Mouse (Mus musculus) retina, adult 2 months (tissue): ENCODE data around the gene Comp.

ENCODE experiments used
- DNase-seq: peaks from one replicate; pipeline ENCODE4 v3.0.0-alpha.2; 2012; ENCODE audit warnings: low read depth, low spot score

Comp gene

DNA sequence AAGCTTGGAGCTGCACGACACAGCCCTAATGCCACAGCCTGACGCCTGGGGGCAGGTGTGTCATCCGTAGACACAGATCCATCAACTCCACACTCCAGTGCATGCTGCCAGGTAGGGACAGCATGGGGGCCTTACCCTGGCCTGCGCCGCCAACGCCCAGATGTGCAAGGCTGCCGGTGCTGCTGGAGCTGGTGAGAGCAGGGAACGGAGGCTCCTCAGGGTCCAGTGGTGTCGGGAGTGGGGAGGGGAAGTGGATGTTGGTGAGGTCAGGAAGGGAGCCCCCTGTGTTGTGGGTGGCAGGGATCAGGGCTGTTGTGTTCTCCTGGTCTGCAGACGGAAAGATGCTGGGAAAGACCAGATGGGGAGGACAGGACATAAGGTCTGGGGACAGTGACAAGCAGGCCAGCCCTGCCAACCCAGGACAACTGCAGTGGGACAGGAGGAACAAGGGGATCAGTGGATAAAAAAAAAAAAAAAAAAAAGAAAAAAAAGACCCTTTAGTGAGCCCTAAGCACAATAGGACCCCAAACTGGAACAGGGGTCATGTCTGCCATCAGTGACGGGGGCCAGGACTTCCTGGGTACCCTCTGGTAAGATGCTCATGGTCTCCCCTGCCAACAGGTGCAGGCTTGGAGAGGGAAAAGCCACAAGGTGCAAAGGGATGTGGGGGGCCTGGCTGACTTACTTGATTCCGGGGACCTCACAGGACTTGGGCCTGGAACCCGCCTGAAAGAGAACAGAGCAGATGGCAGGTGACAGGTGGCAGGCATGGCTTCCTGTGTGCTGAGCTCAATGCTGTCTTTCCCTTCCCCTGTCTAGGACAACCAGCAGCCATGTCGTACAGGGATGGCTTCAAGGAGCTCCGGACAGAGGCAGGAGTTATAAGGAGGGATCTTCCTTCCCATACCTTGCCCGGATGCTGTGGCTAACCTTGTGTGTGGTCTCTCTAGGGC is 24.5 kb downstream of the Comp start:
- no peak for DNase-seq

DNA sequence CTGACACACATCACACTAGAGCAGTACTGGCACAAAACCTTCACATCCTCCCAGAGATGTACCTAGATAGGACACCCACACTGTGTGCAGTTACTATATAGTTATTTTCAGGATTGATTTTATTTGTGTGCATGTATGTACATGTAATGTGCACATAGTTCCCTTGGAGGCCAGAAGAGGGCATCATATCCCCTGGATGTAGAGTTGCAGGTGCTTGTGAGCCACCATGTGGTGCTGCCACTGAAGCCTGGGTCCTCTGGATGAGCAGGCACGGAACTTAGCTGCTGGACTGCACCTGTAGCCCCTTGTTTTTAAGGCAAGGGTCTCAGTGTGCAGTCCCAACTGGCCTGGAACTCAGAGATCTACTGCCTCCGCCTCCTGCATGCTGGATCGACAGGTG is 30.9 kb downstream of the Comp start:
- DNase-seq = no peak

DNA sequence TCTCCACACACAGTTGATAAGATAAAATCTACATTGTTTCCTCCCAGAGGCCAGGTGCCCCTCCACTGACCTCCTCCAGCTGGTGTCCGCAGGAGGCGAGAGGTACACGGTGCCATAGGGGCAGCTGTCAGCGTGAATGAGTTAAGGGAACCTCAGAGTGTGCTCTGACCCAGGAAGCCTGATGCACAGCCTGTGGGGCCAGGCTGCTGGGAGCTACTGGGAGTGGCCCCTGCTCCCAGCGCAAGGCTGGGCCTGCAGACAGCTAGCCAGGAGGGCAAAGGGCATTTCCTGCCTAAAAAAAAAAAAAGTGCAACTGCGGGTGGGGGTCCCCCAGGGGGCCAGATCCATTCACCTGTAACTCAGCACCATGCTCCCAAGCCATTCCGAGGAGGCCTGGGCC is 31.8 kb downstream of the Comp start:
- DNase-seq = no peak

DNA sequence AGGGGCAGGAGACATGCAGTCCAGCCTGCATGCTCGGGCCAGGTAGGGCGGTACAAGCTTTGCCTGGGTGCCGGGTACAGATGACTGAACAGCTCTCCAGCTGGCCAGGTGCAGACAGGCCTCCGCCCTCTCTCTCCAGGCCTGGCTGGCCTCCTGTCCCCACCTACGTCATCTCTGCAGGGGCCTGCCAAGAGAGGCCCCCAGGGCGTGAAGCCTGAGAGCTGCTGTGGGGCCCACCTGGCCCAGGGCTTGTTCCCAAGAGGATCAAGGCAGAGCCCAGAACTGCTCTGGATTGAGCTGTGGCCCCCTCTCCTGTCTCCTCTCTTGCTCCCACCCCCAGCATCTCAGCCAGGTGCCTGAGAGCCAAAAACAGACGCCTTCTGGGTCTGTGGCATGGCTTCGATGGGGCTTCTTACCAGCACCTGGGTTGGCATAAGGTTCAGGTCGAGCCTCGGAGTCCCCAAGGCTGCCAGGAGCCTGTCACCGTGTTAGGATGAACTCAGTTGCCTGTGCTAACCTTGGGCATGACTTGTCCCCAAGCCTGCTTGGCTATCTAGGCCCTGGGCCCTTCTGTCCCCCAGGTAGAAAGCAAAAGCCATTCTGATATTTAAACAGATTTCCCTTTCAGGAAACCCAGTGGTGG is 33.2 kb downstream of the Comp start:
- DNase-seq = no peak

DNA sequence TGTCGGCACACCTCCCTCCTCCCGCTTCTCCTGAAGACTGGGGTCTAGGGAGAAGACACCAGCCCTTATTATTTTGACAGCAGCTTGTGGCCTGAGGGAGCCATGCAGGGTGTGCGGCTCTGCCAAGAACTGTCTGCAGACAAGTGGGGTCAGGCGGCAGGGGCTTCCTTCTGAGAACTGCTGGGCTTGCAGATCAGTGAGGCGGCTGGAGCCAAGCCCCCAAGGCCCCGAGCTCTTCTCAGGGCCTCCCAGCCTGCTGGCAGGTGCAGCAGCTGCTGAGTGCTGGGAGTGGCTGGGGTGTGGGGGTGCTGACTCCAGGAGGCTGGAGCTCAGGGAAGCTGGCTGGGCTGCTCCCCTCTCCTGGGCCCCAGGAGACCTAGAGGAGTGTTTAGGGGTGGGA is 34.9 kb downstream of the Comp start:
- no peak for DNase-seq

DNA sequence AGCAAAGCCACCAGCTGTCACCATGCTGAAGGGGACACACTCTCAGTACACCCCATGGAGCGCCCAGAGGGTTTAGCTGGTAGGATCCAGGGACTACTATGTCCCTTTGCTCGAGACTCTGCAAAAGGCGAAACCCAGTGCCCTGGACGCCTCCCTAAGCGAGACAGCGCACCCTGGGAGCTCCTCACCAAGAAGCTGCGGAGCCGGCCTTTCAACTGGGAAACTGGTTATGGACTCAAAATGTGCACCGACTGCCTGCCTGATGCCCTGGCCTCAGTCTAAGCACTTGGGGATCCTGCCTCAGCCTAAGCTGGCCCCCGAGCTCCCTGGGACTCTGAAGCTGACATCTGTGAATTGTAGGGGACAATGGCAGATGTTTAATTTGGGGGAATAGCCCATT is 35.7 kb downstream of the Comp start:
- DNase-seq = no peak

DNA sequence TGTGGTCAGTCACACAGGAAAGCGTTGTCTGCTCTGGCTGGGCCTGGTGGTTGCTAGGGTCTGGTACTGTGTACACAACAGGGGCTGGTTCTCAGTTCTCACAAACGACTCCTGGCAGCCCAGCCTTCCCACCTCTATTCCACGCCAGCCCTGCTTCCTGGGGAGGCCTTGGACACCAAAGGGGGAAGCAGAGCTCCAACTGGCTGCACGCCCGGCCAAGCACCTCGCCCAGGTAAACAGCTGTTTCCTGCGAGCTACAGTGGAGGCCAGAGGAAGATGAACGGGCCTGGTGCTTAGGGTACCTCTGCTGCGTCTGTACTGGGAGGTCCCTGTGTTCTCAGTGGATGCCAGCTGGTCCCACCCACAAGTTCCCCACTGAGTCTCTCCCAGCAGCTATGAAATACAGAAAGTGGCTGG is 36.1 kb downstream of the Comp start:
- no peak for DNase-seq

DNA sequence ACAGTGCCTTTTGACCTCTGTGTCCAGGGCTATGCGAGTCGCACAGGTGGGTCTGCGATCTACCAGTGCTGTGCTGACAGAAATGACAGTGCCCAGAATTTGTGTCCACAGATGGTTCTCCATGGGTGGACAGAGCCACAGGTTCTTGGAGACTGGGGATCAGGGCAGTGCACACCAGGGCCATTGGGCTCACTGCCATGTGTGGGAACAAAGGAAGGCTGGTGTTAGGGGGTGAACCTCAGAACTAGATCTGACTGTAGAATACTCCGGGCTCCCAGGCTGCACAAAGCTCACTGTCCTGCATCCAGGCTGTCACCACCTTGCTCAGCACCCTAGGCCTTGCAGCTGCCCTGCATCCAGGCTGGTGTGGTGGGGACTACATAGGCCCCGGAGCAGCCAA is 36.9 kb downstream of the Comp start:
- DNase-seq = no peak

DNA sequence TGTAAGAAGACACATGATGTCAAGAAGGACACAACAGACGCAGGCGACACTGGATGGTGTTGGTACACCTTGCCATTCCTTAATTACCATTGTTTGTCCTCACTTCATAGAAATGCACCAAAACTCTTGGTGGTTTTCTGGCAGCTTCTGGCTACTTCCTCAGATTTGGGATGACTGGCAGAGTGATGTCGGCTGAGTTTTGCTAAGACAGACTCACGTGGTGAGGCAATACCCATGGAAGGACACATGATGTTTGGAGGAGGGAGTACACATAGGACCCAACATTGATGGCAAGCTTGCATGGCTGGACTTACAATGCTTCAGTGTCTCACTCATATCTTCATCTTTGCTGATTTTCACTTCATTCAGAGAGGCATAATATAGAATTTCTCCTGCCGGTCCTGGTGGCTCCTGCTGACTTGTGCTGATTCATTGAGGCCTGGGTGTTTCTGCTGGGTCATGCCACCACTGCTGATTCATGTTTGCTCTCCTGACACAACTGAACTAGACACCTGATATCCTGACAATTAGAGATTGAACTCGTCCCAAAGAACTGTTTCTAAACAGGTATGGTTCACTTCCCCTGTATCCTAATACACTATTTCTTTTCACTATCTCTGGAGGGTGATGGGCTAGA is 41.1 kb downstream of the Comp start:
- DNase-seq = no peak

DNA sequence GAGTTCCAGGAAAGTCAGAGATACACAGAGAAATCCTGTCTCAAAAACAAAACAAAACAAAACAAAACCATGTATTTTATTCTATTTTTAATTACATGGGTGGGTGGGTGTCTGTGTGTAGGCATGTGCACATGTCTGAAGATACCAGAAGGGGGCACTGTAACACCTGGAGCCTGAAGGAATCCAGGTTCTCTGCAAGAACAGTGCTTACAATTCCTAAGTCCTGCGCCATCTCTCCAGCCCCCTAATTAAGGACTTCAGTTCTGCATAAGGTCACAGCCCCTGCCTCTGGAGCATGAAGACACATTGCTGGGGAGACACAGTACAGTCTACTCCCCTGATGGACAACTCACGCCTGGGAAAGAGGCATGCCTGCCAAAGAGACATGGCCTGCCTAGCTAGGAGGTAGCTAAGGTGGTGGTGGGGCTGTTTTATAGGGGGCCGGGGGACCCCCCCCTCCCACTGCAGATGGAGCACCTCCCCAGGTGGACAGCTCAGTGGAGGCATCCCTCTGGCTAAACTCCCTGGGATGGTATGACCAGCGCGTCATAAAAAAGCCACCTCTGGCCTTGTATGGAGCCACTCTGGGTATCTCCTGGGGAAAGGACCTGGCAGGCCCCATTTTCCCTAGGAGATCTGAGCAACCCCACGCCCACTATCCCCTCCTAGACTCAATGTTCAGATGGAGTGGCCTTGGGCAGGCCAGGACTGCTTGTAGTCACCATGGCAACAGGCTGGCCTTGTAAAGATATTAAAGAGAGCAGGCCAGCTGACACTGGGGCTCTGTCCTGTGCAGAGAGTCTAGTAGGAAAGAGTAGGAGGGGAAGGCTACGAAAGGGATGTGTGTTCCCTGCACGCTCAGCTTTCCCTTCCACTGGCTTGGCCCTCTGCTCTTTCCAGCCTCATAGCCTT is 42.4 kb downstream of the Comp start:
- no peak for DNase-seq

DNA sequence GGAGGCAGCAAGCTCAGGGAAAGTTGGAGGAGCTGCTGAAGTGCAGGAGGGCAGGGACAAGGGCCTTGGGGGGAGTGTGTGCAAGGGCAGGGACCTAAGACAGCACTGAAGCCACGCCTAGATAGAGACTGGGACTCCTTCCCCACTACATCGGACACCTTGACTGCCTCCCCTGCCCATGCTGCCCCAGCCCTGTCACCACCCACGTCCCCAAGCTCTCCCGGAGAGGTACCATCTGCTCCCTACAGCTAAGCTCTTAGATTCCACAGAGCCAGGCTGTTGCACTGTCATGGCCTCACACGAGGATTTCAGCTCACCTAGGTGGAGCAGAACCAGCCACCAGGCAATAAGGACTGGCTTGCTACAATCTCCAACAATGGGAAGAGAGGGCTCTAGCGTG is 43.6 kb downstream of the Comp start:
- no peak for DNase-seq

DNA sequence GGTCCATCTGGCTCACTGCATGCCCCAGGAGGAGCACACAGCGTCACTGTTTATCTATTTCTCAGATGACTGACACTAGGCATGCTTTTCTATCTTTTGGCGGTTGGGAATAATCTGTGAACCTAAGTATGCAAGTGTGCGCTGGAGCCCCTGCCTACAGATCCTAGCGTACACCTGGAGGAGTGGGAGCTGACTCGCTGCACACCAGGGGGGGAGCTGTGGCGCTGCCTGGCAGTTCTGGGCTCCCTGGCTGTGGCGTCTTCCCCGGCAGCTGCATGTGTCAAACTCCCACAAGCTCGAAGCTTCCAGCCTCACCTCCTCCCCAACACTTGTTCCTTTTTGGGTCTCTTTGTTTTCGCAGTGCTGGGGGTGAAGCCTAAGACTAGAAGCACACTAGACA is 44.6 kb downstream of the Comp start:
- DNase-seq = no peak

DNA sequence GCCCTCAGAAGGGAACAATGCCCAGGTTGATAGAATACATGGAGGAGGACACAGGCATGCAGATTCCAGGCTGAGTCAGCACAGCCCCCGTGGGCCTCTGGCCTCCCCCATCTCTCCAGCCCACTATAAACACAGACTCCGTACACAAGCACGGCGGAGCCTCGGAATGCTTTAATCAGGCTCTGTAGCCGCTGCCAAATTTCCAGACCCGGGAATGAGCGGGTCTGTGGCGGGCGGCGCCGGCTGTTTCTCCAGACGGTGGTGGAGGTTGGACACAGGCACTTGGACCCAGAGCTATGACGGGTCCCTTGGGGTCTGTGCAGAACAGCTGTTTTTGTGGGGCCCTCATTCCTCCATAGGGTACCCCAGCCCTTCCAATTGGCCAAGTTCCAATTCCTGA is 45.6 kb downstream of the Comp start:
- DNase-seq = no peak

DNA sequence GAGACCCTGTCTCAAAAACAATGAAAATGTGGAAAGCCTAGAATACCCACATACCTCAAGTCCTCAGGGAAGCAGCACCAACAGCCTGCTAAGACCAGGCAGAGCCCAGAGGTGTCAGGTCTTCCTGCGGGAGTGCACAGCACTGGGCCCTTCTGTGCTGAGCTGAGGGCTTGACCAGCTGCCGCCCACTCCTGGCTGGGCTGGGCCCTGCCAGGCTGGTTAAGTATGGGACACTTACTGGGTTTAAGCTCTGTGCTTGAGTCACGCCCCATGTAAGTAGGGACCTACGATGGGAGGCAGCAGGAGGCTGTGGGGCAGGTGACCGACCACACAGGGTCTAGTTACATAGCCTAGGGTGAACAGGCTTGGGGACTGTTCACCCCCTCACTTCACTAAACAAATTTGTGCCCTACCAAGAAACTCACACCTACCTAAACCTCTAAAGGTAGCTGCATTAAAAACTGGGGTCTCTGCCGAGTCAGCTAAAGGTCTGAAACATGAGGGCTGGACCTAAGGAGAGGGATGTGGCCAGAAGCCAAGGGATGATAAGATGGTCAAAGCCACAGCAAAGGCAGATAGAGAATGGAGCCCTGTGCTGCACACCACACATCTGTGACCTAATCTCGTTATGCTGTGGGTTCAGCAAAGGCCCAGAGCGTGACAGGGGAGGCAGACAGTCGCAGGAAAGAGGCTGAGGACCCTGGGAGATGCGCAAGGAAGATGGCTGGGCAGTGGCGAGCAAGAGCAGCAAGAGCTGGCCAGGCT is 46.7 kb downstream of the Comp start:
- DNase-seq = no peak

DNA sequence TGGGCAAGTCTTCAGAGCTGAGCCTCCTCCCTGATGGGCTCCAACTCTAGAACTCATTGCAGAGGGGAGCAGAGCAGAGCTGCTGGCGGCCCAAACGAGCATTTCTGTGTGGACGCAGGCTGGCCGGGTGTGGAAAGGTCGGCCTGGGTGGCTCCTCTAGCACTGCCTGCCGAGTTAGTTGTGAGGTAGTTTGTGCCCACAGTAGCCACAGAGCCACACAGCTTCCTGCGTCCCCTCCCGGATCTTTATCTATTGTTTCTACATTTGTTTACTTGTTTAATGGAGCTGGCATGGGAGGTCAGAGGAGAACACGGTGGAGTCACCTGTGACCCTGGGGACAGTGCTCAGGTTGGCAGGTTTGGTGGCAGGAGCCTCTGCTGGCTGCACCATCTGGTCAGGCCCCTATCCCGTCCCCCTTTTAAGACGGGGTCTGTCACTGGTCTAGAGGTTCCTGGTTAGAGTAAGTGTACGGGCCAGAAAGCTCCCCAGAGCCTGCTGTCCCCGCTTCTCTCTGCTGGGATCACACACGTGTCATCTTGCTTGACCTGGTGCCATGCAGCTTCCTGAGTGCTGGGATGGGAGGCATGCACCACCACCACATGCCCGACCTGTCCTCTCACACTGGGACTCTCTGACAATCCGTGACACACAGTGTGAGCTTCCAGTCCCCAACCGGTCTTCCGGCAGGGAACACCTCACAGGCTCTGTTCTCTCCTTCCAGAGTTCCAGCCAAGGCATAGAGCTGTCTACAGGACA is 48.2 kb downstream of the Comp start:
- DNase-seq = no peak

DNA sequence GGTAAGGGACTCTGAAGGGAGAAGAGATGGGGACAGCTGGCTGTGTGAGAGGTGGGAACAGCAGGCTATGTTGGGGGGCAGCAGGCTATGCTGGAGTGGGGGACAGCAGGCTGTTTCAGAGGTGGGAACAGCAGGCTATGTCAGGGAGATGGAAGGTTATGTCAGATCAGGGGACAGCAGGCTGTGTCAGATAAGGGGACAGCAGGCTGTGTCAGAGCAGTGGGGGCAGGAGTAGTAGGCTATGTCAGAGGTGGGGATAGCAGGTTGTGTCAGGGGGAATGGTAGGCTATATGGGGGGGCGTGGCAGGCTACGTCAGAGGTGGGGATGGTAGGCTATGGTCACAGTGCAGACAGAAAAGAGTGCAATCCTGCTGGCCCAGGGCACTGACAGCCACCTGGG is 49.4 kb downstream of the Comp start:
- DNase-seq = no peak

DNA sequence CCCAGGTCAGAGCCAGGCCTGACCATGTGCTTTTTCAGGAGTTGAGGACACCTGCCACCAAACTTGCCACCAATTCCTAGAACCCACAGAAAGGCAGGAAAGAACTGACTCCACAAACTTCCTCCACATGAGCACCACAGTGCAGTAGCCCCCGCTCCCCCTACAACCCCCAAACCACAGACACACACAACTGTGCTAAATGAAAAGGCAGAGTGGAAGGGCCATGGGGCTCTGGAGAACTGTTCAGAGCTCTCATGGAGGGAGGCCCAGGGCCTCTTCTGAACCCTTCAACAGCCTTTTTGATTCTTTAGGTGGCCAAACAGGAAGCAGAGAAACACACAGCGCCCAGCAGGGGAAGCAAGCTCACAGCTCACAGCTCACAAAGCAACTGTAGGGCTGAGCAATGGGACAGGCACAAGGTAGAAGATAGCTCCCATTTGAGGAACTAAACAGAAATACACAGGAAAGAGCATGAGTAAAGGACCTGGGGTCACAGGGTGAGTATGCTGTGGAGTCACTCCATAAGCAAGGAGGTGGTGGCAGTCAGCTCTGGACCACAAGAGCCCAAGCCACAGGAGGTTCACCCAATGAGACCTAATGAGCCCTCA is 53.0 kb downstream of the Comp start:
- no peak for DNase-seq

DNA sequence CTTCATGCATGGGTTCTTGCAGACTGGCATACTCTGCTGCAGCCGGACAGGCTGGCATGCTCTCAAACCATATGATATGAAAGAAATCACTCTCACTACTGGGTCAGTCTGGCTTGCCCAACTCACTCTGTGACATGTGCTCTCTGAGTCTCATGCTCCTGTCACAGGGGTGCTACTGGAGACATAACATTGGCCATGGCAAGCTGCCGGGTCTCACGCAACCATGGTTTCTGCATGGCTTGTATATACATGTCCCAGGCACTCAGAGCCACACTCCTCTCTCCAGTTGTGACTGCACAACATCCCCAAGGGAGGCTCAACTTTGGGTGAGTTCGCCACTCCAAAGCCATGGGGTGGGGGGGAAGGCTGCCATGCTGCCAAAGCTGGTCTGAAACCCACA is 57.9 kb downstream of the Comp start:
- DNase-seq = no peak
